Mouse (Mus musculus): ENCODE results near the gene Mfap1b.

DNA sequence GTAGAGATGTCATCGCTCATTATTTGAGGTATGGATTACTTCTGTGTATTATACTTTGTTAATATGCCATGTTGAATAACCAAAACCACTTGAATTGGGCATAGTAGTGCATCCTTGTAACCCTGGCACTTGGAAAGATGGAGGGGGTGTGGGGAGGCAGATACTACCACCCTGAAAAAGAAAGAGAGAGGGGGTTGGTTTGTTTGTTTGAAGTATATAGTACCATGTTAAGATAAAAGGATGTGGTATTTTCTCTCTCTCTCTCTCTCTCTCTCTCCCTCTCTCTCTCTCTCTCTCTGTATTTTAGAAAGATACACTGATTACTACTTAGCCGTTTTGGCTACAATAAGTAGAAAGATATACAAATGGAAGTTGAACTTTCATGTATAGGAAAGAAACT is 48.0 kb downstream of the Mfap1b start:
- no peak for TF ChIP-seq CTCF (IDR thresholded peaks at IDR 0.05; ENCODE audit: low read depth, low read length)
- no peak for TF ChIP-seq POLR2A (IDR thresholded peaks at IDR 0.05; ENCODE audit: extremely low read depth, insufficient read depth, low read length)
